Mouse (Mus musculus): ENCODE data around the gene Tas2r126.

DNA sequence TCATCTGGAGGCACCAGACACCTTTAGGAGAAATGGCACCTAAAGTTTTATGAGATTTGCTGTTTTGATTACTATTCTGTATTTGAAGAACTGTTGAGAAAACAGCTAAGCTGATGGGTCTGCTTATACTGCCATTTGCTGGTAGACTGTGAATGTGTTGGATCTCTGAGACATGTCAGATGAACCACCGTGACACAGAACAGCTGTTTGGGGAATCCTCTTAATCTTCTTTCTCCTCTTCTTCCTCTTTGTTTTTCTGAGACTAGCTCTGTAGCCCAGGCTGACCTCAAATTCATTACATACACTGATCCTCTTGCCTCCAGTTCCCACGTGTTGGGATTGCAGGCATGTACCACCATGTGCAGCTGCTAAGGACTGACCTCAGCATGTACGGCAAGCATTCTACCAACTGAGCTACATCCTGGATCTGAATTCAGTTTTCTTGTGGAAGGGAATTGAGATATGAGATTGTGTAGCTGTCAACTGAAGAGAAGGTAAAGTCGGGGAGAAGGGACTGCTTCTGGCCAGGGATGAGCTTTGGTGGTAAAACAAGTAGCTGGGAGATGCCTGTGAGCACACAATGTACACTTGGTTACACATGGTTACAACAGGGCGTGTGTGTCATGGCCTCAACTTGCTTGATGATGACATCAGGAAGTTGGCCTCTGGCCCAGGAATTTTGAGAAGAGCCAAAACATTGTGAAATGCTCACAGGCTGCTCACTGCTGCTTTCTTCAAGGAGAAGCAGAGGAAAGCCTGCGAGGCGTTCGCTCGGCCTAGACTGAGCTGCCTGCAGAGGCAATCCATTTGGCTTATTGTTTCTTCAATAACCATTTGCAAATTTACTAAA lies 38.1 kb upstream of the Tas2r126 start:
- no peak for TF ChIP-seq CTCF (IDR thresholded peaks at IDR 0.05; ENCODE audit: low read depth, low read length)
- no peak for TF ChIP-seq EP300 (IDR thresholded peaks at IDR 0.05; ENCODE audit: insufficient read depth, low read depth, low read length)

Data from ES-Bruce4 (cell line).